Mouse (Mus musculus): ENCODE results near the gene Mllt6. TPM values are rescaled to one million over a fixed set of nuclear protein-coding genes. Genes with fewer than 3 reads are reported as not detected.
A peak's percentile ranks its signal among the peaks of the same experiment; 100 is the strongest.

The Mllt6 gene
- total and polyA plus RNA-seq, 3 experiments: 24.3 to 55.6 (median 43.0) TPM

GRCm38 (mm10) chr11:97659990-97660714 is 3.1 kb upstream of the Mllt6 start (continued):
- peak; percentile 82 for TF ChIP-seq MXI1 (IDR thresholded peaks at IDR 0.05; ENCODE audit: low read depth, low read length)
- TF ChIP-seq MAX (IDR thresholded peaks at IDR 0.05; ENCODE audit: low read length): 0 out of 2 replicates have a peak, but pooled peaks have one; percentile 26
- TF ChIP-seq MAZ (IDR thresholded peaks at IDR 0.05; ENCODE audit: low read depth, low read length): peak; percentile 87
- peak; percentile 71 for TF ChIP-seq MEF2A (IDR thresholded peaks at IDR 0.05; ENCODE audit: borderline replicate concordance, low read depth, low read length)
- peak; percentile 45 for TF ChIP-seq HCFC1 (IDR thresholded peaks at IDR 0.05; ENCODE audit: low read depth, low read length)
- no peak for TF ChIP-seq BHLHE40 (IDR thresholded peaks at IDR 0.05; ENCODE audit: low read depth, low read length)
- no peak; the same call in 1 of the 2 replicates for TF ChIP-seq RCOR1 (conservative IDR thresholded peaks at IDR 0.05; ENCODE audit: low read depth, low read length)
- 0 out of 2 replicates have a peak, but pooled peaks have one; percentile 20 for TF ChIP-seq MAFK (IDR thresholded peaks at IDR 0.05; ENCODE audit: insufficient replicate concordance, low read length)
- TF ChIP-seq USF2 (conservative IDR thresholded peaks at IDR 0.05; ENCODE audit: low read depth, low read length): no peak
- peak; percentile 40; the same call in 1 of the 2 replicates for TF ChIP-seq EP300 (IDR thresholded peaks at IDR 0.05; ENCODE audit: low read length)
- TF ChIP-seq JUN (IDR thresholded peaks at IDR 0.05; ENCODE audit: insufficient read depth, low read depth, low read length): no peak; the same call in 1 of the 2 replicates

GRCm38 (mm10) chr11:97660734-97661647 is 2.2 kb upstream of the Mllt6 start:
- no peak for DNase-seq (ENCODE audit: extremely low read depth)
- TF ChIP-seq TBP (conservative IDR thresholded peaks at IDR 0.05; ENCODE audit: low read depth, low read length) (peak; percentile 6; the same call in 1 of the 2 replicates), RAD21 (IDR thresholded peaks at IDR 0.05; ENCODE audit: low read depth, low read length) (no peak), E2F4 (IDR thresholded peaks at IDR 0.05; ENCODE audit: insufficient replicate concordance, low read depth, low read length) (0 out of 2 replicates have a peak, but pooled peaks have one; percentile 1), USF2 (conservative IDR thresholded peaks at IDR 0.05; ENCODE audit: low read depth, low read length) (no peak), BHLHE40 (IDR thresholded peaks at IDR 0.05; ENCODE audit: low read depth, low read length) (no peak; the same call in 1 of the 2 replicates), MXI1 (IDR thresholded peaks at IDR 0.05; ENCODE audit: low read depth, low read length) (0 out of 2 replicates have a peak, but pooled peaks have one; percentile 21)
- dilution Hi-C loops (cut with MboI; ENCODE audit: extremely low pct_ligation_motif_present, extremely low pct_unique_long_range_greater_than_20kb, low sequenced_read_pairs): no loop called here
- H3K27me3 ChIP-seq (replicated peaks): no peaks in the 10 kb centered on the region
- peak overlapping the region; percentile 79 to 82 (median 82) for H3K4me3 ChIP-seq (replicated peaks in 1 of 3; ENCODE audit: low read depth in 2 of 3, low read length in 2 of 3, poor library complexity in 1 of 3)
- H3K9ac ChIP-seq (ENCODE audit: insufficient read depth, low read depth): peak overlapping the region; percentile 89
- H3K4me1 ChIP-seq (ENCODE audit: control insufficient read depth in 1 of 2, insufficient read depth in 2 of 2): peaks cover 21 to 39% of the 10 kb centered on the region in 2 experiments
- in situ Hi-C loops (cut with MboI; ENCODE audit: low pct_ligation_motif_present, low pct_unique_long_range_greater_than_20kb, low sequenced_read_pairs): no loop called here
- peaks cover 40% of the 10 kb centered on the region for H3K79me2 ChIP-seq (replicated peaks; ENCODE audit: control insufficient read depth, extremely low read depth, insufficient read depth, poor library complexity, severe bottlenecking)
- peaks cover 13 to 35% of the 10 kb centered on the region in 2 experiments for H3K36me3 ChIP-seq (replicated peaks in 1 of 2; ENCODE audit: control insufficient read depth in 1 of 2, insufficient read depth in 1 of 2, low read length in 1 of 2)
- peak overlapping the region; percentile 97 for H3K4me2 ChIP-seq (ENCODE audit: insufficient read depth, low read depth, poor library complexity, severe bottlenecking)
- peaks cover 5% of the 10 kb centered on the region for H3K9me3 ChIP-seq (replicated peaks; ENCODE audit: low read length)
- peak overlapping the region; percentile 94 for H3K27ac ChIP-seq (ENCODE audit: insufficient read depth, low read depth)
